Mouse (Mus musculus): ENCODE results near the gene Mcfd2.
A peak's percentile ranks its signal among the peaks of the same experiment; 100 is the strongest.

Gene Mcfd2

GRCm38 (mm10) chr17:87287197-87287777 lies 21.6 kb upstream of the Mcfd2 start:
- DNase-seq, result peak; percentile 64

GRCm38 (mm10) chr17:87286481-87287143 lies 20.9 kb upstream of the Mcfd2 start:
- DNase-seq, result no peak

GRCm38 (mm10) chr17:87285731-87286465 lies 20.2 kb upstream of the Mcfd2 start:
- DNase-seq, result no peak

- no peak for DNase-seq
Measured at GRCm38 (mm10) chr17:87284482-87285040, 18.8 kb upstream of the Mcfd2 start.

- no peak for DNase-seq
Measured at GRCm38 (mm10) chr17:87283755-87284481, 18.2 kb upstream of the Mcfd2 start.

- DNase-seq, result peak; percentile 71
Measured at GRCm38 (mm10) chr17:87283055-87283754, 17.5 kb upstream of the Mcfd2 start.

GRCm38 (mm10) chr17:87282706-87283053 lies 16.9 kb upstream of the Mcfd2 start, which contains the start of gene Ttc7:
Ttc7 (plus strand) TSS chr17:87282886.
- DNase-seq, result peak; percentile 99

- DNase-seq, result peak; percentile 97
Measured at GRCm38 (mm10) chr17:87282007-87282705, 16.4 kb upstream of the Mcfd2 start.

GRCm38 (mm10) chr17:87275363-87276341 lies 9.9 kb upstream of the Mcfd2 start:
- peak; percentile 62 for DNase-seq

GRCm38 (mm10) chr17:87269454-87269853 lies 3.7 kb upstream of the Mcfd2 start:
- no peak for DNase-seq

- no peak for DNase-seq
Measured at GRCm38 (mm10) chr17:87264927-87265791, 576 bp downstream of the Mcfd2 start.

GRCm38 (mm10) chr17:87264054-87264830 lies 1.5 kb downstream of the Mcfd2 start:
- DNase-seq, result no peak

- no peak for DNase-seq
Measured at GRCm38 (mm10) chr17:87263401-87263800, 2.3 kb downstream of the Mcfd2 start.

- no peak for DNase-seq
Measured at GRCm38 (mm10) chr17:87255672-87256071, 10.1 kb downstream of the Mcfd2 start.

- DNase-seq, result no peak
Measured at GRCm38 (mm10) chr17:87254384-87254783, 11.4 kb downstream of the Mcfd2 start.

- DNase-seq, result no peak
Measured at GRCm38 (mm10) chr17:87246103-87246502, 19.6 kb downstream of the Mcfd2 start.

- no peak for DNase-seq
Measured at GRCm38 (mm10) chr17:87237826-87238225, 27.9 kb downstream of the Mcfd2 start.
